Mouse (Mus musculus) G1E-ER4 (cell line): ENCODE data around the gene Dnah14. TPM values are rescaled to one million over a fixed set of nuclear protein-coding genes. Genes with fewer than 3 reads are reported as not detected.

Experiments used
- GATA1 ChIP-seq: IDR thresholded peaks from one replicate; pipeline ENCODE4 v1.8.0; 2012; ENCODE audit warnings: low read length, inconsistent platforms
- polyA plus RNA-seq: library from polyadenylated mRNA; stranded (reverse); fragments of >175 nt; gene quantifications from 2 replicates; pipeline ENCODE4 v1.2.3, GENCODE M21; 2012

Gene Dnah14
- polyA plus RNA-seq = not detected in 2 replicates

DNA sequence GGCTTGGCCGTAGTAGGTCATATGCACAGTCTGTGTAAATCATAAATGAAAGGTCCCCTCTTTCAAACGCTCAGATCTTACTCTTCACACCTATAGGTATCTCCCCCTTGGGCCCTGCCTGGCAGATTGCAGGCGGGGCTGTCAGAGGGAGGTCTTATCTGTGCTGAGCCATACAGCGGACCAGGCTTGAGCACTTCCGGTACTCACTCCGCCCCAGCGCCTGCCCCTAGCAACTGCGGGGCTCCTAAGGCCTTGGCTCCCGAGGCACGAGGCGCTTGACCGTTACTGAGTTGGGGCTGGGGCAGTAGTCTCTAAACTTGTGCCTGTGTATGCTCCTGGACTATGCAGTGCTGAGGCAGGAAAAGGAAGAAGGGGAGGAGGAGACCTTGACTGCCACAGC lies at the start of gene Dnah14:
Gene Dnah14, plus strand, starts transcription at position 238 of the 400 bp plus-strand sequence.
- TF ChIP-seq GATA1 = no peak

DNA sequence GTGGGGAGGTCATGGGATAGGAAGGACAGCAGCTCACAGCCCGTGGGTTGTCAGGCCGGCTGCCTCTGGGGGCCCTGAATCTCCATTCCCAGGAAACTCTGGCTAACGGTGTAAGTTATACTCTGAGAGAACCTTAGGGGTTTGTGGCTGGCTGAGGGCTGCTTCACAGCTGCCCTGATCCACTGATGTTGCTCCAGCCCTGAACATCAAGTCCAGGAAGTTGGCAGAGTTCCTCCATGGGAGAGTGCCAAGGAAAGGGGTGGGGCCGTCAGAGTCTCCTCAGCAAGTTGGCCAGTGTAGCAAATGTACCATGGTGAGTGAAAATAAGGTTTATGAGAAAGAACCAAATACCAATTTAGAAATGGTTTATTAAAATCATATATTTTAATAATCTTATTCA lies 47.0 kb upstream of the Dnah14 start:
- no peak for TF ChIP-seq GATA1

DNA sequence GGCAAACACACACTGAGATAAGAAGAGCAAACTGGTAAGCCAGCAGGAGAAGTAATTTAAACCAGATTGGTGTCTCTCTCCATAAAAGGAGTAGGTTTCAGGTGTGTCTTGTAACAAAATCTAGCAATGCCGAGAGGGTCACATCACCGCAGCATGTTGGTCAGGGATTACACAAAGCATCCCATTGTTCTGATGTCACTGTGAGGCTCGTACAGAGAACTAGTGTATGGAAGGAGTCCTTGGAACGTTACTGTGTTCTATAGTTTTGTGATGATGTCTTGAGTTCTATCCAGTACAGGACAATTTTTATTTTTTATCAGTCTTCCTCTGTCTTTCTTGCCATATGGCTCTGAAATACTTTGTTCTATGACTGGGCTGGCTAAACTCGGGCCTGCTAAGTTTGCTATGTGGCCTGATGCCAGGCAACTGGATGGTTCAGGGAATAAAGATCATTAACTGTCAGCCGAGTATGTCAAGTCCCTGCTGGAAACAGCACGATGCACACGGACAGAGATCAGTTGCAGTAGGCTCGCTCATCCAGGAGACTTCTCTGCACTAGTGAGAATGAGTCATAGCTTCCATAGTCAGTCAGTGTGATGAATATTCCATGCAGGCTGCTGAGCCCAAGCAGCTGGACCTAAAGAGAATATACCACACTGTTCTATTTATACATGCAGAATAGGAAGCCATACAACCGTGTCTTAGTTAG lies 41.0 kb upstream of the Dnah14 start:
- no peak for TF ChIP-seq GATA1

DNA sequence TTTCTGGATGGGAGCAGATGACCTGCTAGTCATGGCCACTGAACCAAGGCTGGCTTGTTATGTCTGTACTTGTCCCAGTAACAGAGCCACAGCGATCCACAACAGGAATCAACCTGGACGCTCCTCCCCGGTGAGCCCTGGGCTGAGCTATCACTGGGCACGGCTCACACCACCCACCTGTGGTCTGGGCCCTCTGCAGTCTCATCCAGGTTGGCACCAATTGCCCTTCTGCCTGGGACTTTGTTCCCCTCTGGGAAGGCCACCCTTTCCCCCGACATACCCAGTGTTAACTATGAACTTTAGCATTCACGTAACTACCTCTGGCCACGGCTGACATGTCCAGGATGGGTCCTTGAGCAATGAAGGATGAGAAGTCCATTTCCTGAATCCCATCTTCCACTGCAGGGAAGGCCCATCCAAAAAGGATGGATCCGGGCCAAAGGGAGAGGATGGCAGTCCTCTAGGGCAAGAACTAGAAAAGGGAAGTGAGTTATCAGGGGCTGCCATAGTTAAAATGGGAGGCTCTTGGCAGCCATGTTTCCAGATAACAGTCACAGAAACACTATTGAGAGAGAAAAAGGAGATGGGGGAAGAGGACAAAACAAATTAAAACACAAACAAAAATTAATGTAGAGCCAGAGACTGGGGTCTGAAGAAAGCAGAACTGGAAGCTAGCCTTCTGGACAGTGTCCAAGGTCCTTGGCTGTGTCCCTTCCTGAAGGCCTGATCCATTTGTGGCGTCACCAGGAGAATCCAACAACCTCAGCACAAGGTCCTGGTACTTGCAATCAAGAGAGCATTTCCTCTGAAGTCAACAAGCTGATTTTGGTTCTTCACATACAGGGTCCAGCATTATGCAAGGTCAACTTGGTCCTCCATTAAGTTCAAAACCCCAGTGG lies 38.5 kb upstream of the Dnah14 start:
- no peak for TF ChIP-seq GATA1

DNA sequence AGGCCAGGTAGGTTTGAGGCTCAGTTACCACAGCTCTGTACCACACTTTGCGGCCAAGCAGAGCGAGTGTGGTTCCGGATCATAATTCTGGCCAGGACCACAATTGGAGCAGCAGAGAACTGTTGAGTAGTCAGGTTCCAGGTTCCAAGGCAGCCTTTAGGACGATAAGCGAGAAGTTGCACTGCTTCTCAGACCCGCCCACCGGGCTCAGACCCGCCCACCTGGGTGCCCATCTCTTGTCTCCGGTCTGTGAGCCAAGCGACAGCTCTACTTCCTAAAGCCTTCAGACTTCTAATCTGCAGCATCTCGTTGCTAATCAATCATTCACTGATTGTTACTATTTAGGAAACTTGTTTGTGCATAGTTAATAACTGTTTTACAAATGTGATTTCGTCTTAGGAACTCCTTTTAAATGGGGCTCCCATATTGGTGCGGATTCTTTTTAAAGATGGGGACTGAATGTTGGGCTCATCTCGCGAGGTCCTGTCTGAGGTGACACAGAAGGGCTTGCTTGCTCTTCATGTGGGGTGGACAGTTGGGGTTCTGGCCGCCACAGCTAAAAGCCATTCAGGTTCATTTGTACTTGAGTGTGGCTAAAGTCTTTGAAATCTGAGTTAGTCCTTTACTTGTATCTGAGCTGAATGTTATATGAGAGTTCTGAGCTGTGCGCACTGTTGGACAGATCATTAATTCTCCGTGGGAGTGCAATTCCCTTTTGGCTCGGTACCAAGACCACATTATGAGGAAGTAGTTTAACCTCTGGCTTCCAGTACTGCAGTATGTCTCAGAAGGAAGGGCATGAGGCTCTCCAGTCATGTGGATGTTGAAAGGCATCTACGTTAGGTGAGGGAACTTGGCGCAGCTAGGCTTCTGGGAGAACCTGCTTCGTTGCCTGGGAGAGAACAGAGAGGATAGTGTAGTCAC lies 36.3 kb upstream of the Dnah14 start:
- no peak for TF ChIP-seq GATA1

DNA sequence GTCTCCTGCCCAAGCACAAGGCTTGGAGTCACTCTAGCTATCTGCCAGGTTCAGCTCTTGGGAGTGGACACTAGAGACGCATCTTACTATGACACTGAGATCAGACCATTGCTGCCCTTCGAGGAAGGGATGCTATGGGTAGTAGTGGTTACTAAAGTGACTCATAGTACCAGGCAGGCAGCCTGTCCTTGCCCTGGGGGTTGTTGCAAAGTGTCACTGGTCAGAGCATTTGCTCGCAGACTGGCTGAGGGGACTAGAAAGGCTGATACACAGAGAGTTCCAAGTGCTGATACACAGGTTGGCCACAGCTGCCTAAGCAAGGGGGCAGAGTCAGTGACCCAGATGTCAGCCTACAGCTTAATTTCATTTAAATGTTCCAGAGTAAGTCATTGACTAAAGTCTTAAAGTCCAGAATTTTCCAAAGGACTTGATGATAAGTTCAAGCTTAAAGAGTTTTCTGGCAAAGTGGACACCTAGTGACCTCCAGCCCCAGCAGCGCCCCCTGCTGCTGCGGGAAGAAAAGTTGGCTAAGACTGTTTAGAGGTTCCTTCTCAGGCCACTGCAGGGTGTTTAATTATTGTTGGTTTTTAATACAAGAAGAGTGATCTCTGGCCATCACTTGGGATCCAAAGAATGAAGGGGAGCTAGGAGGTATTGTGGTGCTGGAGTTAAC lies 32.5 kb upstream of the Dnah14 start:
- no peak for TF ChIP-seq GATA1

DNA sequence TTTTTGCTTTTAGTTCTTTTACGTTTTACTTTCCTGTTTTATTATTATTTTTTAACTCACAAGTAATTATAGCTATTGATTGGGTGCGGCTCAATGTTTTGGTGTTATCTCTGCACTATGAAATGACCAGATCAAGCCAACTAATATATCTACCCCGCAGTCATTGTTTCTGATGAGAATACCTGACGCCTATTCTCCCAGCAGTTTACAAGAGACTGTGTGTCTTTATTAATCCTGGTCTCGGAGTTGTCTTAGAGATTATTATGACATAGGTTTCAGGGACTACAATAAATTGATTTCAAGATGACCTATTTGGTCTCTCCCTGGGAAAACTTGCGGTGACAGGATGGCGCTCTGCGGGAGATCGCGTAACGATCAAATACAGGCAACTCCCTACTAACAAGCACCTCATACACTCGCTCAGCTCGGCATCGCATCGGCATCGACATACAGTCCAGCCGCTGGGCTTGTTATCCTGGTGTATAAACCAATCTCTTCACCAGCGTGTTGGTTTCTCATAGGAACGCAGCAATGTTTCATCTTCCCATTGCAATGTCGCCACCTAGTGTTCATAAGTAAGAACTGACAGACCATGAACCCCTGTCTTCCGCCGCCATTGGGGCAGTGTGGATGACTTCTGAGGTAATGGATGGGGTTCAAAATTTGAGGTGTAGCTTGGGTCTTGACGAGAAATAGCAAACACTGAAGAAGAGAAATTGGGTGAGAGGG lies 31.2 kb upstream of the Dnah14 start:
- TF ChIP-seq GATA1 = no peak

DNA sequence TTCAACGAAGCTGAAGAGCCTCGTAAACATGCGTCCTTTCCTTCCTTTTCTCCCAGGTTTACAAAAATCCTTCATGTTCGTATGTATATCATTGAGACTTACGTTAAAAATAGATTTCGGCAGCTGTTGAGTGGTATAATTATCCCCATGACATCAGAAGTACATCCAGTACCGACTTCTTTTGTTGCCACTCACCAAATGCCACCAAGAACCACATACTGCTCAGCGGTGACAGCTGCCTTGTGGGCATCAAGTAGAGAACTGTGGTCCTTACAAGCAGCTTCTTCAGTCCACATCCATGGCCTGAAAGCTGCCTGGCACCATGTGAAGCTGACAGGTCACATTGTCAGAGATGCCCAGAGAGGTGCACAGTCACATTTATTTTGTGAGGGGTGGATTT lies 26.4 kb upstream of the Dnah14 start:
- no peak for TF ChIP-seq GATA1

DNA sequence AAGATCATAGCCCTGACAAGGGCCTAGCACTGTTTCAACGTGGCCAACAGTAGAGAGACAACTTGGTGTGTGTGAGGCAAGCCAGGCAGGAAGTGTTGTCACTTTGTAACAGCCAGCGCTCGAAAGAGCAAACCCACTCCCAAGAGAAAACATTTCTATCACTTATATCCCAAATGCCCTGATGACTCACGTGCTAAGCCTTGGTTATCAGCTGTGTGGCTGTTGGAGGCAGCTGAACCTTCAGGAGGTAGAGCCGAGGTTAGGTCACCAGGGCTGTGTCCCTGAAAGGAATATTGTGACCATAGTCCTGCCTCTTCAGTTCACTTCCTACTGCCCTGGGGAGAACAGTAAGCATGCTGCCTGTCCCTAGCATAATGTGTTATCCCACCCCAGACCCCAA lies 25.5 kb upstream of the Dnah14 start:
- TF ChIP-seq GATA1 = no peak

DNA sequence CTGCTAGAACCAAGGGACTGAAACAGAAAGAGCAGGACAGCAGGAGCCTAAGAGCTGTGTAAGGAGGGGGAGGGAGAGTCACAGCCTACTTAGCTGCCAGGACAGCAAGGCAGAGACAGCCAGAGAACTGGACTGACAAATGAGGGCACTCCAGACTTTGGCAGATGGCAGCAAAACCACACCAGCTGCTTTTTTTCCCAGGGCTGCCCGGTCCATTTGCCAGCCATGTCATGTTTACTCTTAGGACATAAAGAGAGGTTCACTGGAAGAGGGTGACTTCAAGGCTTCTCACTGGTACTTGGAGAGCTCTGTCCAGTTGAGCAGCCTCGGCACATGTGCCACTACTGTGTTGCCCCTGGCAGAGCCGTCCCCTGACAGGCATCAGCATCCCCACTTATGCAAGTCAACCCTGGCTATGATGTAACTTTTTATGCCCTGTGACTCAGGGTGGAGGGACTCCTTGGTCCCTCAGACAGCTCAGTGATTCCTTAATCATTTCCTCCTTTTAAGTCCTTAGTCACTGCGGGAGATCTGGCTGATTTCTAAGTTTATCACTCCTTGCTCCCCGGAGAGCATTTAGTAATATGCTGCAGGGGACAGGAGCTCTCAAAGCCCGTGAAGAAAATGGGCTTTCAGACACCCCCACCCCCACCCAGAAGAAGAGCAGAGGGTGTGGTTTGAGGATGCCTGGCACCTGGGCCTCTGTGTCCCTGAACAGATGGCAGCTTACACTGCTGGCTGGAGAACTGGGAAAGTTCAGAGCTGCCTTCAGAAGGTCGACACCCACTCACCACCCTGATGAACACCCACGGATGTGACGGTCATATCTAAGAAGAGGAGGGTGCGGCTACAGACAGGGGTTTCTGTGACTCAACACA lies 23.6 kb upstream of the Dnah14 start:
- no peak for TF ChIP-seq GATA1

DNA sequence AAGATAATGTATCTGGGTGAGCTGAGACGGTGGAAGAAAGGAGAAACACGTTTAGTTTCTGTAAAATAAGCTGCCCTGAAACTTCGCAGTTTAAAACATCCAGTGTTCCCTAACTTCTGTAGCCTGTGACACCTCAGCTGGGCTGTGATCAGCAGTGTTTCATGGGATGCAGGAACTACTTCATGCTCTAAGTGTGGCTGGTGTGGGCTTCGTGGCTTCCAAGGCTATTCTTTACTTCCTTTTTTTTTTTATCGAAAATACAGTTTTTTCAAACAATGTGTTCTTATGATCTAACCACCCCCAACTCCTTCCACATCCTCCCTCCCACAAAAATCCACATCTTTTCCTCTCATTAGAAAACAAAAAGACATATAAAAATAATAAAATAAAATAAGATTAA lies 20.9 kb upstream of the Dnah14 start:
- TF ChIP-seq GATA1 = no peak

DNA sequence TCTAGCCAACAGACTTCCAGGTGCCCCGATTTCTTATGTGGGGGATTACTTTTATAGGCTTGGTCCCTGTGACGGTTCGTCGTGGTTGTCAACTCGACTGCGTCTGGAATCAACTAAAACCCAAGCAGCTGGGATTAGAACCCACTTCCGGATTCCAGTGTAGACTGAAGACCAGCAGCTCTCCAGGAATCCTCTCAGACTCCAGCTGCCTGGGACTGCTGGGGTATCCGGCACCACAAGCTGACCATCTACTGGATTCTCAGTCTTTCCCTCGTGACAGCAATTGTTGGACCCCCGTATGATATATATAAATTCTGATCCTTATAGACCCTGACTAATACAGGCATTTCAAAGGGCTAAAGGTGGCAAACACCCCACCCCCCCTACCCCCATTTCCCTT lies 16.7 kb upstream of the Dnah14 start:
- TF ChIP-seq GATA1 = no peak

DNA sequence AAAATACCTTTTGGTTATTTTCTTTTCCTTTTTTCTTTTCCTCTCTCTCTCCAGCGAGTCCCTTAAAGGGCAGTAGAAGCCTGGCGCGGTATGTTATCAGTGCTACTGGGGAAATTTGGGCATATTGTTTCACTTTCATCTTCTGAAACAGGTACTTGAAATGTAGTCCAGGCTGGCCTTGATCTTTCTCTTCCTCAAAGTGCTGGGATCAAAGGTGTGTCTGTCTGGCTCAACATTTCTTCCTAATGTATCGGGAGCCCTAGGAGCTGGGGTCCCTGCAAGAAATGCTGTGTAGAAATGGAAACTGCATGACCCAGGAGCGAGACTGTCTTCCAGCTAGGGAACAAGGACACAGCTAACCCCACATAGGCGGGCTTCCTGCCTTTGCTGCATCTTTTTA lies 16.0 kb upstream of the Dnah14 start:
- no peak for TF ChIP-seq GATA1
